Mouse (Mus musculus) layer of hippocampus, postnatal 25 days (tissue): Measurements from ENCODE around the gene Zfp319. TPM values are rescaled to one million over a fixed set of nuclear protein-coding genes. Genes with fewer than 3 reads are reported as not detected.
"Not testable (repeated sequence)": the region's sequence is repeated elsewhere in the genome, so short reads cannot be mapped to it uniquely, and the experiment has no call there.

Source experiments
- DNase-seq, 2 experiments: peaks; one replicate each; pipeline ENCODE4 v3.0.0; 2022; ENCODE audit warnings: mixed read lengths in 2 of 2, low spot score in 1 of 2; ENCODE audit errors: extremely low spot score in 1 of 2
- total RNA-seq, 2 experiments: library from RNA; stranded (reverse); gene quantifications; 2 replicates each; pipeline ENCODE4 v1.2.3; 2021

Gene Zfp319
- 10 to 100 TPM; 15.9 to 17.4 TPM for total RNA-seq

DNA sequence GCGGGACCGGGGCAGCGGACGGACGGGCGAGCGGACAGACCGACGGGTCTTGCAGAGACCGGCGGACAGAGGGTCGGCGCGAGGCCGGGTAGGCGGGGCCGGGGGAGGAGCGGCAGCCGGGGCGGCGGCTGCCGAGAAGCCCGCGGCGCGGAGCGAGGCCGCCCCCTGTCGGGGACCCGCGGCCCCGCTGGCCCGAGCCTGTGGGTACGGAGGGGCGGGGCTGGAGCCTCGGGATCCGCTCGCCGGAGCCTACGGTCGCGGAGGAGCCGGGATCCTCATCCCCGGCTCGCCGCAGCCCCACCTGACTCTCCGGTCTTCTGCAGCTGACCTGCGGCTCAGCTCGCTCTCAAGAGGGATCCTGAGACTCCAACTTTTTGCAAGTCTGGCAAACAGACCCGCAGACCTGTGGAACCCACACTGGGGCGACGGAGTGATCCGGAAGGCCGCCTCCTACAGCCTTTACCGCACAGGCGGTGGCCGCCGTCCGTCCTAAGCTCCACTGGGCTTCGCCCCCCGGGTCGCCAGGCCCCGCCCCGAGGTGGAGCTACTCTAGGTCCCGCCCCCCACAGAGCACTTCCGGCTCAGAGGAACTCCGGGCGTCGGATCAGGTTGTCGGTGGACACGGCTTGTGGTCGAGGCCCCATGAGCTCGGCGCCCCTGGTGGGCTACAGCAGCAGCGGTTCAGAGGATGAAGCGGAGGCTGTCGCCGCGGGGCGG lies at the start of gene Zfp319, which contains the start of gene Usb1:
TSS of gene Zfp319 (minus strand) at position 231 of the 717 bp plus-strand sequence.
TSS of gene Usb1 (plus strand) at position 565 of the 717 bp plus-strand sequence.
- DNase-seq = peak; percentile 86 to 92

DNA sequence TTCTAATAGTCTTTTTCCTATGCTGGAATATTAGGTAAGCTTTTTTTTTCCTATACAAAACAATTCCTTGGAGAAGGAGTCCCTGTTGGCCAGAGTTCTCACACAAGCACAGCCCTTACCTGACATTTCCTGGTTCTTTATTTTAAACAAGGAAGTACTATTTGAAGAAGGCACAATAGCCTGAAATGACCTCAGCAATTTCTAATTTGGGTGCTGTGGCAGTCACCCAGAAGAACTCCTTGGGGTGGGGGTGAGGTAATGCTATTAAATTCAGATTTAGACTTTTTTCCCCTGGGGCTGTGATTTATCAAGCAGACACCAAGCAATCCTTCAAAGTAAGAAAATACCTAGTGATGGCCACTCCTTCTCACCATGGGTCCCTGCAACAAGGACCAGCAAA lies 49.2 kb upstream of the Zfp319 start:
- no peak for DNase-seq

- DNase-seq = not testable (repeated sequence)
Observed at GRCm38 (mm10) chr8:95378928-95379327, 47.2 kb upstream of the Zfp319 start.

GRCm38 (mm10) chr8:95377863-95378291 lies 46.1 kb upstream of the Zfp319 start:
- no peak for DNase-seq

DNA sequence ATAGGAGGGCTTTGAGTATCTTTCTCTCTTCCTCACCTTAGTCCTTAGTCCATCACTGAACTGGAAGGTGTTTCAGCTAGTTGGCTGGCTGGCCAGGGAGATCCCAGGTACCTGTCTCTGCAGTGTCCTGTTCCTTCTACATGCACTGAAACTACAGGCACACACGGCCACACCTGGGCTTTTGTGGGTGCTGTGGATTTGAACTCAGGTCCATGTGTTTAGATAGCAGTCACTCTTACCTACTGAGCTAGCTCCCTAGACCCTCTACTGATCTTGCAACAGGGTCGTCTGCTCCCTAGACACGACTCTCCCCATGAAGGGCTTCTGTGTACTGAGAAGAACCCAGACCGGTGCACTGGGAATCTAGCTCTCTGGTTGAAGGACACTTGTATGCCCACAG lies 45.4 kb upstream of the Zfp319 start:
- no peak for DNase-seq

- DNase-seq = no peak
Observed at GRCm38 (mm10) chr8:95376309-95376999, 44.7 kb upstream of the Zfp319 start.

- no peak for DNase-seq
Observed at GRCm38 (mm10) chr8:95375374-95375930, 43.7 kb upstream of the Zfp319 start.

DNA sequence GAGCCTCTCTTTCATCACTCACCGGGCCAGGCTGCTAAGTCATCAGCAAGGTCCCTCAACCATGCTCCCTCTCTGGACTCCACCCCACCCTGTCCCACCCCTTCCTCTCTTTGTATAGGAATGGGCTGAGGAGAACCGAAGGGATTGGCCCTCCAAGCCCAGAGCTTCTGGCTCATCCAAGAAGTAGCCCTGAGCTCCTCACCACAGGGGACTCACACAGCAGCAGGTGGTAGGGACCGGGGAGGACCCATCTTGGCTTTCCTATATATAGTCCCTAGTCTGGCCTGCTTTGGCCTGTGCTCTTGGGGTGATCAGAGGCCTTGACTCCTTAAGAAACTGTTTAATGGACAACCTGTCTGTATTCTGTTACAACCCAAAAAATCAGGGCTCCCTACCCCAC lies 42.7 kb upstream of the Zfp319 start:
- no peak for DNase-seq

GRCm38 (mm10) chr8:95373389-95374002 lies 41.7 kb upstream of the Zfp319 start:
- no peak for DNase-seq

DNA sequence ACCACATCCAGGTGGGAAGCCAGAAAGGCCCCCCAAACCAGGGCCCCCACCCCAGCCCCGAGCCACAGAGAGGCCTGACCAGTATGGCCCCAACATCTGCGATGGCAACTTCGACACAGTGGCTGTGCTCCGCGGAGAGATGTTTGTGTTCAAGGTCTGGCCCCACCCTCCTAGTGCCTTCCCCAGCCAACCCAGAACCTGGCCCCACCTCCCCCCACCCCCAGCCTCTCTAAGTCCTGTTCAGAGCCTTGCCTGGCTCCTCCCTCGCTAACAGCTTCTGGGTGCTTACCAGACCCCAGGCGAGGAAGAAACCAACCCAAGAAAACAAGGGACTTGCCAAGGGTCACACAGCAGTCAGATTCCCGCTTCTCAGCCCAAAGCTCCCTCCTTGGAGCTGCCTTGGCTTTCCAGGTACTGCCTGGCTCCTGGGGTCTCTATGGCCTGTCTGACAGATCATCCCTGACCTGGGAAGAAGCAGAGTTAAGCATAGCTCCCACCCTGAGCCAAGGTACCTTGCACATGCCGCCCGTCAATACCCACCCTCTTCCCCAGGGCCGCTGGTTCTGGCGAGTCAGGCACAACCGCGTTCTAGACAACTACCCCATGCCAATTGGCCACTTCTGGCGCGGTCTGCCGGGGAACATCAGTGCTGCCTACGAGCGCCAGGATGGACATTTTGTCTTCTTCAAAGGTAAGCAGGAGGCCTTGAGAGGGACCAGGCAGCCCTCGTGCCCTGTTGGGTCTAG lies 38.0 kb upstream of the Zfp319 start:
- no peak for DNase-seq

- DNase-seq = no peak
Observed at GRCm38 (mm10) chr8:95363849-95364248, 32.1 kb upstream of the Zfp319 start.

GRCm38 (mm10) chr8:95362272-95362671 lies 30.5 kb upstream of the Zfp319 start:
- DNase-seq = no peak

GRCm38 (mm10) chr8:95361016-95361341 lies 29.2 kb upstream of the Zfp319 start:
- DNase-seq = no peak

DNA sequence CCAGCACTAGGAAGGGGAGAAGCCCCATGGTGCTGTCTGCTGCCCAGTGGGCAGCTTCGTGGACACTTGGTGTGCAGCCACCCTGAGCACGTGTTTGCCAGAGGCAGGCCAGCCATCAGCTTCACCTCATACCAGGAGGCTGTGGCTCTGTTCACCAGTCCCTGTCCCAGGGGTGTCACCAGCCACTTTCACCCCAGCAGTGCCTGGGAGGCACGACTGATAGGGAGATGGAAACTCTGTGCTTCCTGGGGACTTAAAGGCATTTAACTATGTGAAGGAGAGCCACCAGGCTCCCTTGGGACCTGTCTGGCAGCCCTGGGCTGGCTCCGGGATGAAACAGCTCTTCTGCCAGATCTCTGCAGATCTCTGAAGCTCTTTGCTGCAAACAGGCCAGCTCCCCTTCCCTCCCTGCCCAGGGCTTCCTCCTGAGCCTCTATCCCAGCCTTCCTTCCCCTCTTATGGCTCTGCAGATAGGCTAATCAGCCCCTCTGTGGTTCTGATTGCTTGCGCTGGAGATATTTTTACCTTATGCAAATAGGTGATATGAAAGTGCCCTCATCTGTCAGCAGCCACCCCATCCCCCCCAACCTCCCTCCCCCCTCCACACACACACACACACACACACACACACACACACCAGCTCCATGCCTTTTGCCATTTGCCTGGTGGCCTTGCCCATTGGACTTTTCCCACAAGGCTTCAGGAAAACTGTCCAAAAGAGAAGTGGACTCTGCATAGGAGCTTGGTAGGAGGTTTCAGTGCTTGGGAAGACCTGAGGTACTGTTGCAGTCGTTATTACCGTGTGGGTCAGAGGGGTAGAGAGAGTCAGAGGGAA lies 28.6 kb upstream of the Zfp319 start:
- no peak for DNase-seq

DNA sequence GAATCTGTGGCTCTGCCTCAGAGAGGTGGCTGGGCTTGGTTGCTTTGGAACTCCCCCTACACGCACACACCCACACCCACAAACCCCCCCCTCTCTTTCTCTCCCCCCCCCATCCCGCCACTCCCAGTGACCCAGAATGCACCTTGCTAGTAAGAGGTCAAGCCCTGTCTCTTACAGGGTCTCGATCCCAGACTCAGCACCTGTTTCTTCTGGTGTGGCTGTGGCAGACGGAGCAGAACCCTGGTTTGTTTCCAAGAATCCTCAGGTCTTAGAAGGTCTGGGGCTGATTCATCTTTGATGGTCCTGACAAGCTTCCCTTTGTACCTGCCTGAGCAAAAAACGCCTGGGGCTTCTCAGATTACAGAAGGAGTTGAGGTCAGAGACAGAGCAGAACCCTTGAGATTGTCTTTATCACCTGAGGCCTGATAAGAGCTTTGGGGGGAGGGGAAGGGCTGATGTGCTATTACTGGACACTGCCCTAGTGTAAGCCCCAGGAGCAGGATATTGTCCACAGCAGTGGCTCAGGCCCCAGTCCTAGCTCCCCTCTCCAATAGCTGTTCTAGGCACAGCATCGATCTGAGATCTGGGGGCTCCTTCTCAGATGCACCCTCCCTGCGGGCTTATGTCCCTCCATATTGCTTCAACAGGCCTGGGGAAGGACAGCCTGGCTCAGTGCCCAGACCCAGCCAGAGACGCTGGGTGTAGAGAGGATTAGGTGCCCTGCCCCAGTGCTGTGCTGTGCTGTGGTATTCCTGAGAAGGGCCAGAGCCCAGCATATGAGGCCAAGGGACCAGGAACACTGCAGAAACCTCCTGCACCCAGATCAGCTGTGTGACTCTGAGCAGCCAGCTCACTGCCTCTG lies 27.0 kb upstream of the Zfp319 start:
- DNase-seq = no peak

DNA sequence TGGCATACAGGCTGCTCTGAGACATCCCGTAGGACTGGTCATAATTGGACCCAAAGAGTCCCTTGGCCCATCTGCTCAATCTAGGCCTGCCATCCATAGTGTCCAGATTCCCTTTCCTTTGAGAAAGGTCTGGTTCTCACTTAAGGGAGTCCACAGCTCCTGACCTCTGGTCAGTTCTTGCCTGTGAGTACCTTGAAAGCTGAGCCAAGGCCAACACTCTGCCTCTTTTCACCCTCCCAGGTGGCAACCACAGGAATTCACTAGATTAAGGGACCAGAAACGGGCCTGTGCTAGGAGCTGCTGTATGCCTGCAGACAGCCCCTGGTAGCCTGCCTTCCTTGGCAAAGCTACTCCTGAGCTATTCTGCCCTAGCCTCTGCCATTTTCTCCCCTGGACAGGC lies 22.9 kb upstream of the Zfp319 start:
- no peak for DNase-seq

DNA sequence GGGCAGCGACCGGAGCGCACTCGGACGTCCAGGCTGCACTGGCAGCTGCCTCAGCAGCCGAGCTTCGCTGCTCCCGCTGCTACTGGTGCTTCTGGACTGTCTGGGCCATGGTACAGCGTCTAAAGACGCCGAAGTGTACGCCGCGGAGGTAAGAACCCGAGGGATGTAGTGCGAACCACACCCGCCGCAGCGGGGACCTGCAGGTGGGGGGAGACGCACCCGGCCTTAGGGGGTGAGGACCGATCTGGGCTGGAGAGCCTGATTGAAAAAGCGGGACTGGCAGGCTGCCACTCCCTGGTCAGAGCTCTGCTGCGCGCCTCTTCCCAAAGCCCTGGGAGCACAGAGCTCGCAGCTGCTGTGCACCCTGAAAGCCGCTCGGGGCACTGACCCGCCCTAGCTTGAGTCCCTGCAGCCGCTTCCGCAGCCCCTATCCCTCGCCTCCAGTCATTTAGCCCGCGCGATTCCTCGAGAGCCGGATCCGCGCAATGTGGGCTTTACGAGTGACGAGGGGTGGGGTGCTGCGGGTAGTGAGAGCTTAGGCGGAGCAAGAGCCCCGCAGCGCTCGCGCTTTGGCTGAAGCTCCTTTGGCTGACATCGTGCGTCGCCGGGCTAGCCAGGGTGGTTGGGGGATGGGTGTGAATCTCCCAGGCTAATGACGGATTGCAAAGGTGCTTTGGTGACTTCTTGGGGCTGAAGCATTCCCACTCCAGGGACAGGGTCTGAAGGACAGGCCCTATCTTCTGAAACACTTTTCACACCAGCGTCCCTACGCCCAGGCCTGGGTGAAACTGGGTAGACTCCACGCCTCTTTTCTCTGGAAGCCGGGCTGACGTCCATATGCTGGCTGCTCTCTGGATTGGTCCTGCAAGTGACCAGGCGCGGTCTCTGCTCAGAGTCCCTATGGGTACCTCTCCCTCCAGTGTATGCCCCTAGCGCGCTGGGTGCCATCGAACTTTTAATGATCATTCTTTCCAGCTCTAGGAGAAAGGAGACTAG lies 21.4 kb upstream of the Zfp319 start:
- DNase-seq = no peak
